Mouse (Mus musculus) limb, embryonic 15.5 days (tissue): ENCODE measurements around the gene Mtfp1. TPM values are rescaled to one million over a fixed set of nuclear protein-coding genes. Genes with fewer than 3 reads are reported as not detected.
A peak's percentile ranks its signal among the peaks of the same experiment; 100 is the strongest.
"Not testable (repeated sequence)": the region's sequence is repeated elsewhere in the genome, so short reads cannot be mapped to it uniquely, and the experiment has no call there.

Source experiments
- ATAC-seq: fragments of 200-750 bp; cut with Nextera tagmentation; 2 replicates; pipeline ENCODE4 v1.8.0; 2017; ENCODE audit warnings: low read depth, moderate TSS enrichment; ENCODE audit not compliant: insufficient number of reproducible peaks, low FRiP score, low TSS enrichment
- H3K27ac ChIP-seq: fragments of 300-500 bp; sonication (generic); 2 replicates; pipeline ENCODE4 v1.5.1; 2015; ENCODE audit warnings: moderate library complexity, mild to moderate bottlenecking, inconsistent platforms
- H3K27me3 ChIP-seq: fragments of 300-500 bp; sonication (generic); 2 replicates; pipeline ENCODE4 v1.6.1; 2015; ENCODE audit warnings: inconsistent platforms
- H3K36me3 ChIP-seq: fragments of 300-500 bp; sonication (generic); 2 replicates; pipeline ENCODE4 v1.6.1; 2015; ENCODE audit warnings: inconsistent platforms
- H3K4me1 ChIP-seq: fragments of 300-500 bp; sonication (generic); 2 replicates; pipeline ENCODE4 v1.6.1; 2015; ENCODE audit warnings: inconsistent platforms
- H3K4me2 ChIP-seq: fragments of 300-500 bp; sonication (generic); 2 replicates; pipeline ENCODE4 v1.6.1; 2015; ENCODE audit warnings: mild to moderate bottlenecking, inconsistent platforms
- H3K4me3 ChIP-seq: fragments of 300-500 bp; sonication (generic); 2 replicates; pipeline ENCODE4 v1.5.1; 2015; ENCODE audit warnings: mild to moderate bottlenecking, inconsistent platforms
- H3K9ac ChIP-seq: fragments of 300-500 bp; sonication (generic); 2 replicates; pipeline ENCODE4 v1.6.1; 2015; ENCODE audit warnings: inconsistent platforms
- H3K9me3 ChIP-seq: fragments of 300-500 bp; sonication (generic); 2 replicates; pipeline ENCODE4 v1.6.1; 2016; ENCODE audit warnings: inconsistent platforms
- WGBS: fragments of 180-500 bp; shearing (Covaris S2); methylation state at CpG from one replicate; pipeline ENCODE4 v1.1.7; 2015; 5-methylcytosine and 5-hydroxymethylcytosine counted together
- polyA plus RNA-seq: library from polyadenylated mRNA; unstranded; fragments of >200 nt; fragmentation: Nextera tagmentation; extraction: Ambion mirVana; gene quantifications from 2 replicates; pipeline ENCODE4 v1.2.1, GENCODE M21; 2015

Mtfp1 gene
- polyA plus RNA-seq, 1 experiment from 2014 or later, result 5.5 TPM

DNA sequence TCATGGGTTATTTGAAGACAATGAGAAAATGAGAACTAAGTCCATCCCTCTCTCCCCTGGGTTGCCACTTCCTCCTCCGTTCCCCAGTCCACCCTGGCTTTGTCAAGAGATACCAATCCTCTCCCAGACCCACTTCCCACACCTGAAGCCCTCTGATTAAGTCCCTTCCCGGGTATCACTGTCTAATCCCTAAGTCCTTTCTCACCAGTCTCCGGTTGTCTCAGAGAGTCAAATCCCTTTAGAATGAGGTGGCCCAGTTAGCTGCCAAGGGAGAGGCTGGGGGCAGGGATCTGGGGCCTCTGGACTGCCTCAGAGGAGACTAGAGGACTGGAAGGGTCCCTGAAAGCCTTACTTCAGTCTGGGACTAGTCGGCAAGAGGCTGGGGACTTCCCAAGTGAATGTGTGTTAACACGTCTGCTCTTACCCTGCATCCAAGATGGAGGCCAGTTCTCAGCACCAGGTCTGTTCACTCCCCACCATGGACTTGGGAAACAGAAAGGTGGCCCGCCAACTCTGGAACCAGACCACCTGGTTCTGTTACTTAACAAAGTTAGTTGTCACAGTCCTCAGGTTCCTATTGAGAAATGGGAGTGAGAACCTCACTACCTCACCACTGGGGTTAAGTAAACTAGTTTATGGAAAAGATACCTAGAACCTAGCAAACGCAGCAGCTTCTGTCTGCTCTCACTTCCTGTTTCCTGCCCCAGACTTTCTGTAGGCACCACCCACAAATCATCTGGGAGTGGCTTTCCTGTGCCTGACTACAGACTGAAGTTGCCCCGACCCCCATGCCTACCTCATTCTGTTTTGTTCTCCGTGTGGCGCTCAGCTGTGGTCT, 27.7 kb upstream of the Mtfp1 start, which contains the start of gene Sec14l2:
TSS of gene Sec14l2 (minus strand) at position 674 of the 838 bp plus-strand sequence.
- 70% methylated on average over 10 of the region's 10 CpGs for WGBS
- Histone ChIP-seq H3K36me3 (no peaks in the 10 kb centered on the region), H3K4me2 (no peak within 1 kb of the TSS)

DNA sequence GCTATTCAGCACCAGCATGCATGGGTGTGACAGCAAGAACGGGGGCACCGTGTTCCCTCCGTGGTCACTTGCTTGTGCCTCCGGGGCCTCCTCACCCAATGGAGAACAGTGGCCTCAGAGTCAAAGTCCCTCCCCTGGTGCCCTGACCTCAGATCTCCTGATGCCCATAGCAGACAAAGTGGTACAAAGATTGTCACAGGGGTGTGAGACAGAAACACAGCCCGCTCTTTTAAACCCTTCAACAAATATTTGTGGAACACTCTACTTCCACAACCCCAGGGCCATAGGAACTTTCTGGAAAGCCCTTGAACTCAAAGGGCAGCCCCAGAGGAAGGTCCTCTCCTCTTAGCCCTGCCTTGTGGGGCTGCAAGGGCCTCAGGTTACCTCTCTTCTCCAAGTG, 27.0 kb upstream of the Mtfp1 start:
- ATAC-seq, result no peak
- no peak overlapping the region for H3K4me2 ChIP-seq
- WGBS, result 82% methylated on average over 5 of the region's 5 CpGs
- no peaks in the 10 kb centered on the region for H3K9me3 ChIP-seq
- H3K9ac ChIP-seq, result no peak overlapping the region
- no peak overlapping the region for H3K4me3 ChIP-seq
- H3K27me3 ChIP-seq, result peaks cover 13% of the 10 kb centered on the region; the same call in 1 of the 2 replicates
- H3K27ac ChIP-seq, result no peak overlapping the region
- no peaks in the 10 kb centered on the region for H3K36me3 ChIP-seq
- peaks cover 19% of the 10 kb centered on the region for H3K4me1 ChIP-seq

More for the DNA sequence above, 27.7 kb upstream of the Mtfp1 start, which contains the start of gene Sec14l2:
- Histone ChIP-seq H3K9ac (no peak within 1 kb of the TSS), H3K4me3 (no peak within 1 kb of the TSS), H3K4me1 (peaks cover 12% of the 10 kb centered on the region), H3K27me3 (peaks cover 10% of the 10 kb centered on the region; the same call in 1 of the 2 replicates), H3K27ac (no peak within 1 kb of the TSS), H3K9me3 (no peaks in the 10 kb centered on the region)
- no peak for ATAC-seq

DNA sequence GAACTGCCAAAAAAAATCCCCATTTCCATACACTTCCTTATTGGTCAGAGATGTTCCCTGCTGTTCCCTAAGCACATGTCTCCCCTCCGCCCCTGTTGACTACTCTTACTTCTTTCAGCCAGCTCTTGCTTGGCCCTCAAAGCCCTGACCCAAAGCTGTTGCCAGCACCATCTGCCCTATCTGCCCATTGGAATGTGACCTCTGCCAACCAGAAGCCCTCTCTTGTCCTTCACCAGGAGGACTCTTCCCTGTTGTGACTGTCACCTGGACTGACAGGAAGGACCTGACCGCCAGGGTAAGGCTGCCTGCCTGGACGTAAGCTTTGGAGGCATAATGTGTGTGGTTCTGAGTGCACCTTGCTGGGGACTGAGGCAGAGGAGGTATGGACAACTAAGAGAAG, 26.4 kb upstream of the Mtfp1 start:
- Histone ChIP-seq H3K9ac (no peak overlapping the region), H3K27me3 (peaks cover 13% of the 10 kb centered on the region; the same call in 1 of the 2 replicates), H3K4me3 (no peak overlapping the region), H3K4me2 (no peak overlapping the region), H3K36me3 (no peaks in the 10 kb centered on the region), H3K4me1 (peaks cover 19% of the 10 kb centered on the region), H3K27ac (no peak overlapping the region), H3K9me3 (no peaks in the 10 kb centered on the region)
- no peak for ATAC-seq
- WGBS, result 82% methylated on average over 3 of the region's 3 CpGs

DNA sequence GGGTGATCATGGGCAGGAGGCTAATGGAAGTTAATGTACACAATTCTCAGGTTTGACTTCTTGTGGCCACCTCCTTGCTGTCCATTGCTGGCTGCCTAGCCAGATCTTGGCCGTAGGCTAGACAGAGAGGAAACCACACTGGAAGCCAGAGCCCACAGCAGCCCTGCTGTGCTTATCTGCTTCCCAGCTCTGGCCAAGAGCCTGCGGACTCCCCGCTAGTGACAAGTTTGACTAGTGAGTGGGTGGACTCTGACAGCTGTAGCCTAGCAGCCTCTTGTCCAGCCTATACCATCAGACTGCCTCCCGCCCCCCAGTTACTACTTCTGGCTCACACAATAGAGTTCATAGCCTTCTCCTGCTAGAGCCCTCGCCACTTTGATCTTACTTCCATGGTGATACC, 24.4 kb upstream of the Mtfp1 start:
- no peak overlapping the region for H3K4me3 ChIP-seq
- no peak overlapping the region for H3K9ac ChIP-seq
- H3K27me3 ChIP-seq, result peaks cover 13% of the 10 kb centered on the region; the same call in 1 of the 2 replicates
- ATAC-seq, result no peak
- peaks cover 19% of the 10 kb centered on the region for H3K4me1 ChIP-seq
- no peaks in the 10 kb centered on the region for H3K36me3 ChIP-seq
- no peak overlapping the region for H3K27ac ChIP-seq
- 73% methylated on average over 5 of the region's 5 CpGs for WGBS
- no peaks in the 10 kb centered on the region for H3K9me3 ChIP-seq
- no peak overlapping the region for H3K4me2 ChIP-seq

DNA sequence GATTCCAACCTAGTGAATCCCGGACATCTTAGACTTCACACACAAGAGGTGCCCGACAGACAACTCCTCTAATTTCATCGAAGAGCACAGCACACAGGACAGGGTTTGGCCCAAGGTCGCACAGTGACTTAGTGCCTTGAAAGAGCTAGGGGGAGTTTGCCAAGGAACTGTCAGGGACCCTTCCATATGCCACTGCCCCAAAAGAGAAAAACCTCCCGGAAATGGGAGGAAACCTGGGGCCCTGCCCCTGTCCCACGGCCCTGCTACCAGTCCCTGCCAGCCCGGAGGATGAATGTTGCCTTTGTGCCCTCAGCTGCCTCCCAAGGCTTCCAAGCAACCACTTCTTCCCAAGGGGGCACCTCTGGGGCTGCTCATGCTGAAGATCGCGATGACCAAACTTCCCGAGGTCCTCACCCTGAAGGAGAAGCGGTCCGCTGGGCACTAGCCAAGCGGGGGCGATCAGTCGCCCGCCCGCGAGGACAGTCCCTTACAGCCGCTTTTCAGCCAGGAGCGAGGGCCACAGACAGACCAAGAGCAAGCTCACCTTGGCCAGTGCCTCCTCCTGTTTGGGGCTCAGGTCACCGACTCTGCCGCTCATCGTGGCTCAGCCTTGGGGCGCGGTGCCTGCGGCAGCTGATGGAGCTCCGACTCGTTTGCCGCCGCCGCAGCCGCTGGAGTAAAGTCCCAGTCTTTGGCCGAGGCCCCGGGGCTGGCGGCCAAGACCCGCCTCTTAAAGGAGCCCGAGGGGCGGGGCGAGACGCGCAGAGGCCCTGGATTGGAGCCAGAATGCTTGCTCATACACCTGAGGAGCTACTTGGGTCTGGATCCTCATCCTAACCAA, 23.1 kb upstream of the Mtfp1 start:
- Histone ChIP-seq H3K36me3 (no peaks in the 10 kb centered on the region), H3K27ac (peak overlapping the region; percentile 78), H3K9ac (peak overlapping the region; percentile 58), H3K4me3 (peak overlapping the region; percentile 53), H3K4me1 (peaks cover 19% of the 10 kb centered on the region), H3K4me2 (peak overlapping the region; percentile 94), H3K9me3 (no peaks in the 10 kb centered on the region), H3K27me3 (peaks cover 13% of the 10 kb centered on the region; the same call in 1 of the 2 replicates)
- WGBS, result 3% methylated on average over 41 of the region's 41 CpGs
- peak; percentile 36; the same call in 1 of the 2 replicates for ATAC-seq

DNA sequence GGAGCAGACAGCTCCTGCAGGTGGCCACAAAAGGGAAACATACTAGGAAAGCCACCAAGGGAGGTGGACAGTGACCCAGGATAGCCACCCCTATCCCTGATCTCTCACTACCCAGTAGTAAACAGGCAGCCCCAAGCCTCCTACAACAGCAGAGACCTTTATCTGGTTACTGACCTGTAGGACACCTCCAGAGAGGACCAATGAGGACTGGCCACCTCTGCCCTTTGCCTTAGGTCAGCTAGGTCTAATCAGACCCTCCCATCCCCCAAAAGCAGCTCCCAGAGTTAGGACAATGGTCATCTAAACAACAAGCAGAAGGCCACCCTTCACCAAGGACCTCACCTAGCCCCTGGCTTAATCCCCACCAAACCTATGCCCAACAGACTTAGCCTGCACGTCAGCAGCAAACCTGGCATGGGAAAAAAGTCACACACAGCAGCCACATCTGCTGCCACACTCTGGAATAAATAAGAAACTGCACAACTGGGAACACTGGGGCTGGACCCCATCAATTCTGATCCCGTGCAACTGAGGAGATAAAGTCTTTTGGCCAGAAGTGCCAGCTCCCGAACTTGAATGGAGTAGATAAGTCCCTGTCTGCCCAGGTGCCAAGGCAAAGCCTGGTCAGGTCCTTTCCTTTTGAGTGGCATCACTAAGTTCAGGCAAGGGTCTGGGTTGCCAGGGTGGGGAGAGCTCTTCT, 22.3 kb upstream of the Mtfp1 start:
- WGBS, result 24% methylated on average over 3 of the region's 3 CpGs
- Histone ChIP-seq H3K36me3 (no peaks in the 10 kb centered on the region), H3K4me3 (peak overlapping the region; percentile 53), H3K9me3 (no peaks in the 10 kb centered on the region), H3K9ac (peak overlapping the region; percentile 58; the same call in 1 of the 2 replicates), H3K4me1 (peaks cover 19% of the 10 kb centered on the region), H3K27me3 (peaks cover 13% of the 10 kb centered on the region; the same call in 1 of the 2 replicates), H3K27ac (peak overlapping the region; percentile 78; the same call in 1 of the 2 replicates), H3K4me2 (peak overlapping the region; percentile 94)
- no peak for ATAC-seq

DNA sequence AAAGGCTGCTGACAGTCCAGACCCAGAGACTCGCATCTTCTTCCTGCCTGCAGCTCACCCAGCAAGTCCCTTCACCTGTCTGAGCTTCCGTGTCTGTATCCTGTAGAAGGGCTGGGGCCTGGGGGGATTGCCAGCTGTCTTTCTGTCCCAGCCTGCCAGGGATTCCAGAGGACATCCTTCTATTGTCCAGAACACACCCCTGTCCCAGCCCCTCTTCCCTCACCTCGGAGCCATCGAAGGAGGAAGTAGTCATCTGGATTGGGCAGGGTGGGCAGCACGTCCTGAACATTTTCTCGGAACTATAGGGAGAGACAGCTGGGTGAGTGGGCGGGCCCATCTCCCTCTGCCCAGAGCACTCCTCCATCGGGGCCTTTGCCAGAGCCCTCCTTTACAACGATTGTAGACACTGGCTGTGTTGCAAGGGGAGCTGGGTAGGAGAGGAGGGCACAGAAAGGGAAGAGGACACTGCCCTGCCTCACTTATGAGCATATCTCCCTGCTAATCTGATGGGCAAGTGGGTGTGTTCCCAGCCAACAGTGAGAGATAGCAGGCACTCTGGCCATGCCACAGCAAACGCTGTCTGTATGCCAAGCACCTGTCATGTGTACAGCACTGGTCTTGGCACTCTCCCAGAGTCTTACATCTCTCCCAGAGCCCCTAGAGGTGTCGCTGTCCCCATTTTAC, 21.4 kb upstream of the Mtfp1 start:
- H3K27ac ChIP-seq, result no peak overlapping the region
- H3K4me3 ChIP-seq, result no peak overlapping the region
- ATAC-seq, result 0 out of 2 replicates have a peak, but pooled peaks have one; percentile 3
- H3K4me1 ChIP-seq, result peaks cover 19% of the 10 kb centered on the region
- no peaks in the 10 kb centered on the region for H3K9me3 ChIP-seq
- H3K27me3 ChIP-seq, result peaks cover 13% of the 10 kb centered on the region; the same call in 1 of the 2 replicates
- no peak overlapping the region for H3K4me2 ChIP-seq
- no peaks in the 10 kb centered on the region for H3K36me3 ChIP-seq
- H3K9ac ChIP-seq, result no peak overlapping the region
- WGBS, result 48% methylated on average over 11 of the region's 11 CpGs

DNA sequence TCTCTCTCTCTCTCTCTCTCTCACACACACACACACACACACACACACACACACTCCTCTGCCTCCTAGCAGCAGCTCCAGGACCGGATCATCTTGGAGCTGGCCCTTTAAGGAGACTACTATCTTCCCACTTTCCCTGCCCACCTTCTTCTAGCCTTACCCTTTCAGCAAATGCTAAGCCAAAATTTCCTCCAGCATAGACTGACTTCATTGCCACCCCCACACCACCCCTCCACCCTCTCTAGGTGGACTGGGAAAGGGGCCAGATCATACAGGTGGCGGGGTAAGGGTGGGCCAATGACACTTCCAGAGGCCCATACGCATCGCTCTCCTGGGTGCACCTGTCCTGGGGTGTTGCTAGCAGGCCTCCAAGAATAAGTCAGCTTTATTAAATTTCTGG, 20.2 kb upstream of the Mtfp1 start:
- no peak overlapping the region for H3K4me2 ChIP-seq
- no peak overlapping the region for H3K4me3 ChIP-seq
- H3K27me3 ChIP-seq, result peaks cover 9% of the 10 kb centered on the region; the same call in 1 of the 2 replicates
- H3K27ac ChIP-seq, result no peak overlapping the region
- no peaks in the 10 kb centered on the region for H3K9me3 ChIP-seq
- no peaks in the 10 kb centered on the region for H3K36me3 ChIP-seq
- peaks cover 19% of the 10 kb centered on the region for H3K4me1 ChIP-seq
- H3K9ac ChIP-seq, result no peak overlapping the region
- 86% methylated on average over 4 of the region's 4 CpGs for WGBS
- ATAC-seq, result no peak

DNA sequence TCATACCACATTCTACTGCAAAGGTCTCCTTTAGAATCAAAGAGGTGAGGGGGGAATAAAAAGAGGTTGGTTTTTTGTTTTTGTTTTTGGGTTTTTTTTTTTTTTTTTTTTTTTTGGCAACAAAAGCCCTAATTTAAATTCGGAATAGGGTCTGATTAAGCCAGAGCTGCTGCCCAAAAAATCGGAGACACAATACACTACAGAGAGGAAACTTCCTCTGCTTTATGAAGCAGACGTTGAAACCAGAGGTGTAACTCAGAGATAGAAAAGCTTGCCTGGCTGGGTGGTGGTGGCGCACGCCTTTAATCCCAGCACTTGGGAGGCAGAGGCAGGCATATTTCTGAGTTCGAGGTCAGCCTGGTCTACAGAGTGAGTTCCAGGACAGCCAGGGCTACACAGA, 19.3 kb upstream of the Mtfp1 start:
- H3K27me3 ChIP-seq, H3K4me2 ChIP-seq, H3K36me3 ChIP-seq, ATAC-seq, H3K9me3 ChIP-seq, H3K27ac ChIP-seq, H3K4me3 ChIP-seq, H3K9ac ChIP-seq: not testable (repeated sequence)
- 84% methylated on average over 6 of the region's 6 CpGs for WGBS
- peaks cover 19% of the 10 kb centered on the region for H3K4me1 ChIP-seq

DNA sequence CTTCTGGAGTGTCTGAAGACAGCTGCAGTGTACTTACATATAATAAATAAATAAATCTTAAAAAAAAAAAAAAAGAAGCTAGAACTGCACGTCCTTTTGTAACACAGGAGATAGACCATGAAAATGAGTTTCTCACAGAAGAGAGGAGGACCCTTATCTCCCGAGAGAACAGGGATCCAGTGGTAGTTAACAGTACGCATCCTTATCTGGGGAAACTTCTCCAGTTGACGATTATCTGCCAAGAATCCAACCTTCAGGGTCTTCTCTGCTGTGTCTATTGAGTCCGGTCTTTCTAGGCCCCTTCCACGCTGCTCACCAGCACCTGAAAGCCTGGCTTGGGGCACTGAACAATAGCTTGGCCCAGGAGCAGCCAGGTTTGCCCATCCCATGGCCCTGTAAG, 18.7 kb upstream of the Mtfp1 start:
- Histone ChIP-seq H3K27ac (no peak overlapping the region), H3K4me2 (no peak overlapping the region), H3K4me3 (no peak overlapping the region), H3K4me1 (peaks cover 17% of the 10 kb centered on the region), H3K9me3 (no peaks in the 10 kb centered on the region), H3K36me3 (no peaks in the 10 kb centered on the region), H3K27me3 (0 out of 2 replicates have a peak, but pooled peaks cover 3% of the 10 kb centered on the region), H3K9ac (no peak overlapping the region)
- 88% methylated on average over 6 of the region's 6 CpGs for WGBS
- ATAC-seq, result no peak

DNA sequence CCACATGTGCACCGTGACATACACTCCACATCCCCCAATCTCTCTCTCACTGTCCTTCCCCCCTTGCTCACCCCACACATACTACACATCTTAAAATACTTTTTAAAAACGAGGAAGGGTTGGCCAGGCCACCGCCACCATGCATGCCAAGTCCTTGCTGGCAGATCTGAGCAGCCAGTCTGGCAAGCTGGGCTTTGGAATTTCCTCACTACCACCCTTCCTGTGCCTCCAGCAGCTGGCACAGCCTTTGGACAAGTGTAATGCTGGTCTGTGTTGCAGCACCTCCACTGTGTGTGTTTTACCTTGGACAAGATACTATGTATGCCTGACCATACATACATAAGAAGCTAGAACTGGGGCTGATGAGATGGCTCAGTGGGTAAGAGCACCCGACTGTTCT, 18.3 kb upstream of the Mtfp1 start:
- Histone ChIP-seq H3K9me3 (no peaks in the 10 kb centered on the region), H3K36me3 (peaks cover 3% of the 10 kb centered on the region; the same call in 1 of the 2 replicates), H3K27me3 (0 out of 2 replicates have a peak, but pooled peaks cover 3% of the 10 kb centered on the region), H3K9ac (no peak overlapping the region), H3K4me2 (no peak overlapping the region), H3K27ac (no peak overlapping the region), H3K4me1 (peaks cover 13% of the 10 kb centered on the region), H3K4me3 (no peak overlapping the region)
- no peak for ATAC-seq
- WGBS, result 74% methylated on average over 4 of the region's 4 CpGs
